Mouse (Mus musculus) kidney, adult 2 months (tissue): ENCODE data around the gene Myl3. TPM values are rescaled to one million over a fixed set of nuclear protein-coding genes. Genes with fewer than 3 reads are reported as not detected.

Experiments used
- DNase-seq: peaks from one replicate; pipeline ENCODE4 v3.0.0; 2021
- H3K27ac ChIP-seq: fragments of 200-500 bp; 2 replicates; pipeline ENCODE4 v1.5.1; 2012; ENCODE audit warnings: low read depth, low read length, control low read depth, inconsistent platforms; ENCODE audit not compliant: insufficient read depth
- H3K27me3 ChIP-seq: fragments of 200-500 bp; replicated peaks from 2 replicates; pipeline ENCODE4 v1.6.1; 2012; ENCODE audit warnings: mild to moderate bottlenecking, moderate library complexity, low read length, inconsistent platforms; ENCODE audit not compliant: control insufficient read depth, insufficient read depth
- H3K36me3 ChIP-seq: fragments of 200-500 bp; 2 replicates; pipeline ENCODE4 v1.6.1; 2012; ENCODE audit warnings: mild to moderate bottlenecking, moderate library complexity, low read length, inconsistent platforms; ENCODE audit not compliant: control insufficient read depth, insufficient read depth
- H3K4me1 ChIP-seq: fragments of 200-500 bp; 2 replicates; pipeline ENCODE4 v1.6.1; 2011; ENCODE audit warnings: low read length; ENCODE audit not compliant: control insufficient read depth, insufficient read depth
- H3K4me3 ChIP-seq: fragments of 200-500 bp; 2 replicates; pipeline ENCODE4 v1.5.1; 2011; ENCODE audit warnings: mild to moderate bottlenecking, low read depth, low read length, control low read depth; ENCODE audit not compliant: insufficient read depth
- CTCF ChIP-seq: fragments of 200-500 bp; conservative IDR thresholded peaks from 2 replicates; pipeline ENCODE4 v1.5.1; 2011; ENCODE audit warnings: low read depth, mild to moderate bottlenecking, control low read depth, low read length, moderate library complexity, mixed read lengths; ENCODE audit not compliant: insufficient read depth, insufficient read length
- POLR2A ChIP-seq: fragments of 200-500 bp; IDR thresholded peaks from one replicate; pipeline ENCODE4 v1.6.1; 2011; ENCODE audit warnings: low read depth, low read length, control low read depth
- WGBS: fragments of 180-500 bp; shearing (Covaris S2); methylation state at CpG from one replicate; pipeline ENCODE4 v1.1.7; 2018; 5-methylcytosine and 5-hydroxymethylcytosine counted together
- polyA plus RNA-seq: library from polyadenylated mRNA; depleted of rRNA; stranded (reverse); fragments of >200 nt; gene quantifications from 2 replicates; pipeline ENCODE4 v1.2.3, GENCODE M21; 2012

Myl3 gene
- polyA plus RNA-seq, 1 experiment: 11.5 TPM

DNA sequence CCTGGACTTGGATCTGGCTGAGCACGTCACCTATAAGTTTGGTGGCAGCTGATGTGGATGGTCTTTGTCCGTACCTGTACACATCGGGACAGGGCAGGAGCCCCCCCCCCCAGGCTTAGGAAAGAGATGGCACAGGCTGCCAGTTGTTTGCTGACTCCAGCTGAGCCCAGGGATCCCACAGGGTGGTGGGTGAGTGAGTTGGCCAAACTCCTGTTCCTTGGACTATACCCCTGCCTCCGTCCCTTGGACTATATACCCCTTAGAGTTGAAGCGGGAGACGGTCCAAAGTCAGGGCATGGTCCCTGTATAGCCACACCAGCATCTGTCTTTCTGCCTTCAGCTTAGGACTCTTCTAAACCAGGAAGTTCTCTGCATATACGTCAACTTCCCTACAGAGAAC is 1.7 kb upstream of the Myl3 start:
- TF ChIP-seq POLR2A (no peak), CTCF (no peak)
- Histone ChIP-seq H3K27ac (peak overlapping the region; percentile 15; the same call in 1 of the 2 replicates), H3K36me3 (no peaks in the 10 kb centered on the region; the same call in none of the 2 replicates), H3K4me3 (no peak overlapping the region), H3K27me3 (no peaks in the 10 kb centered on the region), H3K4me1 (peaks cover 17% of the 10 kb centered on the region; the same call in 1 of the 2 replicates)
- DNase-seq: peak; percentile 61
- WGBS: 63% methylated on average over 7 of the region's 7 CpGs

DNA sequence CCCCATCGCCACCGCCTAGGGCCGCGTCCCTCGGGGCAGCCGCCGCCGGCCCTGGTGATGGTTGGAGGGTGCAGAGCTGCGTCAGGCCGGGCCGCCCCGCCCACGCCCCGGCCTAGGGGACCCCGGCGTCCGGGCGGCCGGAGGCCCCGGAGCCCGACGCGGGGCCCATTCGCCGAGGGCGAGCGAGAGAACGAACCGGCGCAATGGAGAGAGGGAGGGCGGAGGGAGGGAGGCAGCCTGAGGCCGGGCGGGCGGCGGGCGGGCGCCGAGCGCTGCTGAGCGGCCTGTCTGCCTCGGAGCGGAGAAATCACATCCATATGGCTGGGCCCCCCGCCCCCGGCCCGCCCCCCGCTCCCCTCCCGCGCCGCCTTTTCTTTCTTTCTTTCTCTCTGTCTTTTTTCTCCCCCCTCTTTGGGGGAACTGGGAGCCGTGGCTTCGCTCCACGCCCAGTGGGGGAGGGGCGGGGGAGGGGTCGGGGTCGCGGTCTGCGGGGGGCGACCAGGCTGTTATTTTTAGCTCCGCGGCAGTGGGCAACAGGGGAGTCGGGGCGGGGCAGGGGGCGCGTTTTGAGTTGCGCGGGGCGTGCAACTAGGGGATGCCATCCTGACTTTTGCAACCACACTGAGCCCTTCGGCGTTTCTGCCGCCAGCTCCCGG is 762 bp downstream of the Myl3 start:
- Histone ChIP-seq H3K4me3 (peak overlapping the region; percentile 87), H3K36me3 (no peaks in the 10 kb centered on the region; the same call in none of the 2 replicates), H3K27ac (peak overlapping the region; percentile 83), H3K27me3 (no peaks in the 10 kb centered on the region), H3K4me1 (peaks cover 13% of the 10 kb centered on the region; the same call in 1 of the 2 replicates)
- DNase-seq: peak; percentile 41
- under 1% methylated on average over 59 of the region's 71 CpGs for WGBS
- TF ChIP-seq CTCF (no peak), POLR2A (no peak)

DNA sequence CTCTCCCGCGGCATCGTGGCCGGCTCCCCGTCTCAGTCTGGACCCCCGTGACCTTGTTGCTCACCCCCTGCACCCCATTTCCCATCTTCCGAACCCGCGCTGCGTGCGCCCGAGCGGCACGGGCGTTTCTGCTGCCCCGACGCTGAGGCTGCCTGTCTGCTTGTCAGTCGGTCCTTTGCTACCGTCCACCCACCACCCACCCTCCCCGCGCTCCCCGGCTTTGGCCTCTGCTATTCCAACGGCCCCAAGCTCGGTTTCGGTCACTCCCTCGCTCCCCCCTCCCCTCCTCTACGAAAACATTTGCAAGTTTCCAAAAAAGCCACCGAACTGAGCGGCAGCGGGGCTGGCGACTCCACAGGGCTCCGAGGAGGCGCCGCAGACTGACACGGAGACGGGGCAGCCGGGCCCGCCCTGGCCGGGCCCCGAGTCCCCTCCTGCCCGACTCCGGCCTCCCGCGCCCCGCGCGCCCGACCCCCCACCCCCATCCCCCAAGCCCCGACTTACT is 1.3 kb downstream of the Myl3 start:
- TF ChIP-seq CTCF (no peak), POLR2A (no peak)
- H3K36me3 ChIP-seq: no peaks in the 10 kb centered on the region; the same call in none of the 2 replicates
- H3K4me1 ChIP-seq: peaks cover 14% of the 10 kb centered on the region; the same call in 1 of the 2 replicates
- 1% methylated on average over 47 of the region's 49 CpGs for WGBS
- H3K27ac ChIP-seq: peak overlapping the region; percentile 83
- H3K4me3 ChIP-seq: peak overlapping the region; percentile 87
- H3K27me3 ChIP-seq: no peaks in the 10 kb centered on the region
- peak; percentile 43 for DNase-seq

DNA sequence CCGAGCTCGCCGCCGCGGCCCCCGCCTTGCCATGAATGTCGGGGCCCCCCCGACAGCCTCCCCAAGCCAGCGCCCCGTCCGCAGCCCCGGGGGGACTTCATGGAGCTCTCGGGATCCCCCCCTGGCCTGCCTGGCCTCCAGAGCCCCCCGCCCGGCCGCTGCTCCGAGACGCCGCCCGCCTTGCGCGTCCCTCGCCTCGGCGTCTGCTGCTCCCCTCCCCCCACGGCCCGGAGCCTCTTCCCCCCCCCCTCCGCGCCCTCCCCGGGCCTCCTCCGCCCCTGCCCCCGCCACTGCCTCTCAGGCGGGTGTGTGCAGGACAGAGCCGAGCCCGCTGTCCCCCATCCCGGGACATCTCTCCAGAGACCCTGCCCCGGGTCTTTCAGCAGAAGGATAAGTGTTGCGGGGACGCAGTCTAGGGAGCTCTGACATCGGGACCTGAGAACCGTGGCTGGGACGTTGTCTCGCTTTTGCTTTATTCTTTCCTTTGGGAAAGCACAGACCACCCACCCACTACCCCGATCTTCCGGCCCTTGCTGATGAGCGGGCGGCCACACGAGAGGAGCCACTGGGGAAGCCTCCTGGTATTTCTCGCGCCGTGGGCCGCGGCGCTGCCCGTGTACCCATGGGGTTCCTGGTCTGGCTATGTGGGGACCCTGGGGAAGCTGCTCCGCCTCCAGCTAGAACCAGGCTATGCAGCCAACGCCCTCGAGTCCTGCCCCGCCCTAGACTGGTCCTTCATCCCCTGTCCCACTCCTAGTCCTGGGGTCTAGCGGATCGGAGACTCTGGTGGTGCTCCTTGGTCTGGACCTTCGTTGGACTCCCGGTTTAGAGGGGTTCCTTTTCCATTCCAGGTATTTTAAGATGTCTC is 2.0 kb downstream of the Myl3 start:
- peak overlapping the region; percentile 87 for H3K4me3 ChIP-seq
- no peaks in the 10 kb centered on the region; the same call in none of the 2 replicates for H3K36me3 ChIP-seq
- H3K4me1 ChIP-seq: peaks cover 21% of the 10 kb centered on the region; the same call in 1 of the 2 replicates
- TF ChIP-seq CTCF: no peak
- H3K27ac ChIP-seq: peak overlapping the region; percentile 86; the same call in 1 of the 2 replicates
- DNase-seq: peak; percentile 56
- no peaks in the 10 kb centered on the region for H3K27me3 ChIP-seq
- WGBS: 14% methylated on average over 54 of the region's 63 CpGs

DNA sequence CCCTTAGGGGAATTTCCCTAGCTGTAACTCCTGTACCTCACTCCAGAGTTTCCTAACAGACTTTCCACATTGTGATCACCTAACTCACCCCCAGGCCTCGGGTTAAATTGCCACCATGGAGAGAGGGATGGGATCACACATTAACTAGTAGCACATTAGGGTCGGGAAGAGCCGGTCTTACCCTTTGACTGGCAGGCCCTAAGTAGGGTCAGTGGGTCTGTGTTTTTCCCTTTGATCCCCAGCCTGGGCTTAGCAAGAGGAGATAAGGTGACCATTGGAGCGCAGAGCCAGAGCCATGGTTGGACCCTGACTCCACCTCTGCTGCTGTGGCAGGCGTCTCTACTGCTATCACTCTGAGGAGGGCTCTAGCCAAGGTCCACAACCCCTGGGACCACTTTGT is 4.1 kb downstream of the Myl3 start:
- Histone ChIP-seq H3K27me3 (no peaks in the 10 kb centered on the region), H3K36me3 (no peaks in the 10 kb centered on the region; the same call in 1 of the 2 replicates), H3K27ac (peak overlapping the region; percentile 94), H3K4me1 (peaks cover 30% of the 10 kb centered on the region; the same call in 1 of the 2 replicates), H3K4me3 (peak overlapping the region; percentile 87)
- TF ChIP-seq CTCF (no peak), POLR2A (peak; percentile 37)
- peak; percentile 92 for DNase-seq
- 31% methylated on average over 5 of the region's 5 CpGs for WGBS

DNA sequence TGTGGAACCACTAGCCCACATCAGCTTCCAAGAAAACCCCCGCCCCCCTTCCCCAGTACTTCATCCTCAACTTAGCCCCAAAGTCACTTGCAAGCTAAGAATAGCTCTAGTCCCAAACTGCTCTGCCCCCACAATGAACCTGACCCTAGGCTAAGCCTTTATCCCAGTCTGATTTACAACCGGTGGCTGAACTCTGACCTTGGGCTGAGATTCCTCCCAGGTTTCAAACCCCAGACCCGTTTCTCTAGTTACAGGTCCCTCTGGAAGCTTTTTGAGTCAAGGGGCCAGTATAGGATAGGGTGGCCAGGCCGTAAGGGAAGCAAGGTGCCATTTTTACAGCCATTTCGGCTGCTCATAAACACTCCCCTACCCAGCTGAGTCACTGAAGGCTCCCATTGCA is 4.6 kb downstream of the Myl3 start:
- Histone ChIP-seq H3K27me3 (no peaks in the 10 kb centered on the region), H3K4me1 (peaks cover 32% of the 10 kb centered on the region; the same call in 1 of the 2 replicates), H3K36me3 (no peaks in the 10 kb centered on the region; the same call in 1 of the 2 replicates), H3K27ac (peak overlapping the region; percentile 94), H3K4me3 (peak overlapping the region; percentile 53)
- 50% methylated on average over 5 of the region's 5 CpGs for WGBS
- peak; percentile 62 for DNase-seq
- TF ChIP-seq POLR2A: no peak
- TF ChIP-seq CTCF: no peak
